Mouse (Mus musculus) liver, embryonic 12.5 days (tissue): ENCODE measurements around the gene Slc5a2. TPM values are rescaled to one million over a fixed set of nuclear protein-coding genes. Genes with fewer than 3 reads are reported as not detected.
A peak's percentile ranks its signal among the peaks of the same experiment; 100 is the strongest.

Experiments
- ATAC-seq: fragments of 200-750 bp; cut with Nextera tagmentation; 2 replicates; pipeline ENCODE4 v1.8.0; 2017; ENCODE audit warnings: moderate number of reproducible peaks, mild to moderate bottlenecking, moderate library complexity
- H3K27ac ChIP-seq: fragments of 300-500 bp; sonication (generic); 2 replicates; pipeline ENCODE4 v1.5.1; 2016; ENCODE audit warnings: mild to moderate bottlenecking
- H3K27me3 ChIP-seq: fragments of 300-500 bp; sonication (generic); replicated peaks from 2 replicates; pipeline ENCODE4 v1.6.1; 2016; ENCODE audit warnings: mild to moderate bottlenecking, moderate library complexity
- H3K36me3 ChIP-seq: fragments of 300-500 bp; sonication (generic); 2 replicates; pipeline ENCODE4 v1.6.1; 2016; ENCODE audit warnings: mild to moderate bottlenecking, moderate library complexity
- H3K4me1 ChIP-seq: fragments of 300-500 bp; sonication (generic); 2 replicates; pipeline ENCODE4 v1.6.1; 2016
- H3K4me2 ChIP-seq: fragments of 300-500 bp; sonication (generic); 2 replicates; pipeline ENCODE4 v1.6.1; 2016; ENCODE audit warnings: mild to moderate bottlenecking, moderate library complexity
- H3K4me3 ChIP-seq: fragments of 300-500 bp; sonication (generic); 2 replicates; pipeline ENCODE4 v1.5.1; 2016; ENCODE audit warnings: mild to moderate bottlenecking, moderate library complexity
- H3K9ac ChIP-seq: fragments of 300-500 bp; sonication (generic); 2 replicates; pipeline ENCODE4 v1.6.1; 2016; ENCODE audit warnings: mild to moderate bottlenecking, moderate library complexity
- H3K9me3 ChIP-seq: fragments of 300-500 bp; sonication (generic); replicated peaks from 2 replicates; pipeline ENCODE4 v1.6.1; 2016; ENCODE audit warnings: mild to moderate bottlenecking, moderate library complexity
- WGBS: fragments of 180-500 bp; shearing (Covaris S2); methylation state at CpG from one replicate; pipeline ENCODE4 v1.1.7; 2016; ENCODE audit not compliant: insufficient replicate concordance; 5-methylcytosine and 5-hydroxymethylcytosine counted together
- polyA plus RNA-seq: library from polyadenylated mRNA; unstranded; fragments of >200 nt; fragmentation: Nextera tagmentation; extraction: Ambion mirVana; gene quantifications from 2 replicates; pipeline ENCODE4 v1.2.1, GENCODE M21; 2016

Gene Slc5a2
- polyA plus RNA-seq, 1 experiment from 2014 or later = 2.1 TPM

- no peak for ATAC-seq
- H3K27me3 ChIP-seq = no peaks in the 10 kb centered on the region
- no peak overlapping the region for H3K4me2 ChIP-seq
- no peak overlapping the region for H3K4me3 ChIP-seq
- H3K4me1 ChIP-seq = peaks cover 33% of the 10 kb centered on the region
- peak overlapping the region; percentile 60; the same call in 1 of the 2 replicates for H3K9ac ChIP-seq
- H3K36me3 ChIP-seq = peaks cover 61% of the 10 kb centered on the region
- WGBS = 91% methylated on average over 27 of the region's 27 CpGs
- H3K9me3 ChIP-seq = no peaks in the 10 kb centered on the region
- 0 out of 2 replicates have a peak overlapping the region, but pooled peaks have one; percentile 1 for H3K27ac ChIP-seq
These were observed 25.2 kb upstream of the Slc5a2 start for GRCm38 (mm10) chr7:128240131-128240784.

GRCm38 (mm10) chr7:128242331-128242730, 23.1 kb upstream of the Slc5a2 start:
- WGBS = 89% methylated on average over 16 of the region's 16 CpGs
- no peak for ATAC-seq
- no peak overlapping the region for H3K27ac ChIP-seq
- H3K27me3 ChIP-seq = peaks cover 8% of the 10 kb centered on the region; the same call in 1 of the 2 replicates
- peaks cover 40% of the 10 kb centered on the region for H3K4me1 ChIP-seq
- no peak overlapping the region for H3K4me3 ChIP-seq
- no peaks in the 10 kb centered on the region for H3K9me3 ChIP-seq
- no peak overlapping the region for H3K9ac ChIP-seq
- H3K4me2 ChIP-seq = no peak overlapping the region
- peaks cover 54% of the 10 kb centered on the region for H3K36me3 ChIP-seq

GRCm38 (mm10) chr7:128243921-128244320, 21.5 kb upstream of the Slc5a2 start:
- Histone ChIP-seq H3K4me2 (no peak overlapping the region), H3K36me3 (peaks cover 54% of the 10 kb centered on the region), H3K27ac (no peak overlapping the region), H3K27me3 (peaks cover 15% of the 10 kb centered on the region; the same call in 1 of the 2 replicates), H3K9me3 (no peaks in the 10 kb centered on the region), H3K9ac (no peak overlapping the region), H3K4me3 (no peak overlapping the region), H3K4me1 (peaks cover 39% of the 10 kb centered on the region)
- 80% methylated on average over 10 of the region's 10 CpGs for WGBS
- no peak for ATAC-seq

GRCm38 (mm10) chr7:128244410-128245025, 20.9 kb upstream of the Slc5a2 start:
- Histone ChIP-seq H3K9ac (no peak overlapping the region), H3K9me3 (no peaks in the 10 kb centered on the region), H3K27me3 (peaks cover 18% of the 10 kb centered on the region; the same call in 1 of the 2 replicates), H3K4me3 (no peak overlapping the region), H3K4me1 (peaks cover 33% of the 10 kb centered on the region), H3K27ac (no peak overlapping the region), H3K36me3 (peaks cover 53% of the 10 kb centered on the region), H3K4me2 (no peak overlapping the region)
- 85% methylated on average over 18 of the region's 18 CpGs for WGBS
- no peak for ATAC-seq

DNA sequence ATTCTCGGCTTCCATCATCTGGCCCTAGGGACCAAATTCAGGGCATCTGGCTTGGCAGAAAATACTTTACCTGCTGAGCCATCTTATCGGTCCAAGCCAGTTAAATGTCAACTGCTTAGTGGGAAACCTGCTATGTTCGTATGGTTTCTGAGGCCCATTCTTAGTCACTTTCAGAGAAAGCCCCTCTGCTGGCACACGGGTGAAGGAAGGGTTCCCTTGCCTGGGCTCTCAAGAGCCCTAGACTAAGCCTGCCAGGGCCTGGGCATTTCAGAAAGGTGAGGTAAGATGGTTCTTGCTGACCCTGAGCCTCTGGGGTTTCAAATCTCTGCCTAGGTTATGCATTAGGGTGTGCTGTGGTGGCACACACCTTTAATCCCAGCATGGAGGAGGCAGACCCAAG, 19.9 kb upstream of the Slc5a2 start:
- Histone ChIP-seq H3K4me3 (no peak overlapping the region), H3K9me3 (no peaks in the 10 kb centered on the region), H3K27me3 (peaks cover 23% of the 10 kb centered on the region; the same call in 1 of the 2 replicates), H3K9ac (no peak overlapping the region), H3K36me3 (peaks cover 48% of the 10 kb centered on the region), H3K4me1 (peaks cover 30% of the 10 kb centered on the region), H3K4me2 (no peak overlapping the region), H3K27ac (no peak overlapping the region)
- no peak for ATAC-seq
- 82% methylated on average over 4 of the region's 4 CpGs for WGBS

DNA sequence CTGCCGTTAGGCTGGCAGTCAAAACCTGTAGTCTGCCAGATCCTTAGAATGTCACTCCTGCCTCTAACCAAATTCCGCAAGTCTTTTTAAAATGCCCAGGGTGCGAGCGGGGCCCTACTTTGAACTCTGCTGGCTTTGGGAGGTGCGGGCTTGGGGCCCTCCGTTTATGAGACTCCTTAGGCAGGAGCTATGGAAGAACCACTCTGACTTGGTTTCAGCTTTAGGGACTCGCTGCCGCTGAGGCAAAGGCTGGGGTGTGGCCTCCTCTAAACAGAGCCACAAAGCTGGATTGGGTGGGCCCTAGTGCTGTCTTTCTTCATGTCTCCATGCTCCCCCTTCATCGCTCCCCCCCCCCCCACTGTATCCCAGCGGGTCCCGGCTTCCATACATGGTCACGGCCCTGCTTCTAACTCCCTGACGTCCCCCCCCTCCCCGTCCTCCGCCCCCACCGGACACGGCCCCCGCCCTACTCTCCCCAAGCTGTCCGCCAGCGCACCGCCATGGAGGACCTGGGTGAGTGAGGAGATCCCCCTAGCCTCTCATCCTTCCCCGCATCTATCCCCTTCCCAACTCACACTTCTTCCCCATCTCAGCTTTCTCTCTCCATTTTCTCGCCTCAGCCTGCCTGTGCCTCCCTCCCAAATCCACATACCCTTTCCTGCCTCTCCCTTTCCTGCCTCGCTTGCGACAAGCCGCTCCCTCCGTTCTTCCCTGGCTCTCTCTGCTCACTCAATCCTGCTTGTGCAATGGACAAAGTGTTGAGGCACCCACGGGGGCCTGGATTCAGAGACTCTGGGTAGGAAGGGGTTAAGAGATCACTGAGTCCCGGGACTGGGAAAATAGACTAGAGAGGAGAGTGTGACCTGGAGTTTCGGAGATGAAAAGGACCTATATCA, 18.7 kb upstream of the Slc5a2 start, which contains the start of gene Tgfb1i1:
TSS of gene Tgfb1i1 (plus strand) at position 317 of the 896 bp plus-strand sequence.
- Histone ChIP-seq H3K27ac (peak within 1 kb of the TSS; percentile 63), H3K4me1 (peaks cover 26% of the 10 kb centered on the region), H3K27me3 (peaks cover 32% of the 10 kb centered on the region), H3K4me2 (peak within 1 kb of the TSS; percentile 78), H3K9me3 (no peaks in the 10 kb centered on the region), H3K36me3 (peaks cover 36% of the 10 kb centered on the region), H3K4me3 (peak within 1 kb of the TSS; percentile 59), H3K9ac (peak within 1 kb of the TSS; percentile 72)
- ATAC-seq = peak; percentile 58
- 9% methylated on average over 29 of the region's 30 CpGs for WGBS

DNA sequence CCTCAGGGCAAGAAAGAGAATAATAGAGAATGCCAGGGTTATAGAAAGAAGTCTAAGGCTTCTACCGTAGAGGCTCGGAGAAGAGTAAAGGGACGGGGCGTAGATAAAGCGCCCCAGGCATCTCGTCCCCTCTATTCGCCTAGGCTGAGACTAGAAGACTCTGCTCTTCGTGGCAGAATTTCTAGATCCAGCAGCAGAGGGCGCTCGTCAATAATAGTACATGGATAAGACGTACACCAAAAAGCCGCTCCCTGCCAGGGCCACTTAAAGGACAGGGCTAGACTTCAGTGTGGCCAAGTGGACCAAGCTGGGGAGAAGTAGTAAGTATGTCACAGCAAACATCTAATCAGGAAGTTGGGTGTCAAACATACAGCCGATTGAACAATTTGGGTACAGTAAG, 18.0 kb upstream of the Slc5a2 start:
- Histone ChIP-seq H3K4me1 (peaks cover 31% of the 10 kb centered on the region), H3K9me3 (no peaks in the 10 kb centered on the region), H3K9ac (peak overlapping the region; percentile 72), H3K36me3 (peaks cover 29% of the 10 kb centered on the region), H3K27ac (peak overlapping the region; percentile 63), H3K4me2 (peak overlapping the region; percentile 78), H3K4me3 (peak overlapping the region; percentile 59), H3K27me3 (peaks cover 39% of the 10 kb centered on the region)
- peak; percentile 84 for ATAC-seq
- 2% methylated on average over 13 of the region's 13 CpGs for WGBS

- no peak for ATAC-seq
- 78% methylated on average over 10 of the region's 10 CpGs for WGBS
- peaks cover 24% of the 10 kb centered on the region for H3K36me3 ChIP-seq
These were observed 17.1 kb upstream of the Slc5a2 start for GRCm38 (mm10) chr7:128248081-128249042.

GRCm38 (mm10) chr7:128249998-128250397, 15.5 kb upstream of the Slc5a2 start:
- Histone ChIP-seq H3K4me3 (no peak overlapping the region), H3K36me3 (peaks cover 15% of the 10 kb centered on the region), H3K4me2 (no peak overlapping the region), H3K9me3 (no peaks in the 10 kb centered on the region), H3K27me3 (peaks cover 58% of the 10 kb centered on the region), H3K9ac (no peak overlapping the region), H3K27ac (no peak overlapping the region), H3K4me1 (peaks cover 35% of the 10 kb centered on the region)
- no peak for ATAC-seq
- WGBS = 57% methylated on average over 5 of the region's 5 CpGs

More at GRCm38 (mm10) chr7:128248081-128249042, 17.1 kb upstream of the Slc5a2 start:
- no peak overlapping the region for H3K4me3 ChIP-seq
- H3K27ac ChIP-seq = no peak overlapping the region
- no peak overlapping the region for H3K9ac ChIP-seq
- peaks cover 35% of the 10 kb centered on the region for H3K4me1 ChIP-seq
- H3K9me3 ChIP-seq = no peaks in the 10 kb centered on the region
- peak overlapping the region; percentile 78 for H3K4me2 ChIP-seq
- H3K27me3 ChIP-seq = peaks cover 49% of the 10 kb centered on the region

GRCm38 (mm10) chr7:128251946-128252345, 13.5 kb upstream of the Slc5a2 start:
- Histone ChIP-seq H3K9me3 (no peaks in the 10 kb centered on the region), H3K9ac (no peak overlapping the region), H3K36me3 (peaks cover 12% of the 10 kb centered on the region; the same call in 1 of the 2 replicates), H3K27ac (no peak overlapping the region), H3K4me1 (peaks cover 24% of the 10 kb centered on the region), H3K4me2 (no peak overlapping the region), H3K4me3 (no peak overlapping the region), H3K27me3 (peaks cover 55% of the 10 kb centered on the region)
- no peak for ATAC-seq
- WGBS = 67% methylated on average over 12 of the region's 12 CpGs

DNA sequence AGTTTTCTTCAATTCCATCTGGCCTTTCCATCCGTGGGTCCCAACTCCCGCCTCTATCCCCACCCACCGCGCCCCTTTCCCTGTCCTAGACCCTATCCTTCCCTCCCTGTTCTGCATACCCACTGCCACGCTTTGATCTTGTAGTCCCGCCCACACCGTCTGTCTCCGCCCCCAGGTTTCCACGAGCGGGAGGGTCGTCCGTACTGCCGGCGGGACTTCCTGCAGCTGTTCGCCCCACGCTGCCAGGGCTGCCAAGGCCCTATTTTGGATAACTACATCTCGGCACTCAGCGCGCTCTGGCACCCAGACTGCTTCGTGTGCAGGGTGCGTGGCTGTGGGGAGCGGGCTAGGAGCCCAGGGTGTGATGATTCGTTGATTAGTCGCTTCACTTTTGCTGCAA, 12.8 kb upstream of the Slc5a2 start:
- H3K9me3 ChIP-seq = no peaks in the 10 kb centered on the region
- no peak overlapping the region for H3K27ac ChIP-seq
- H3K36me3 ChIP-seq = peaks cover 12% of the 10 kb centered on the region; the same call in 1 of the 2 replicates
- H3K9ac ChIP-seq = no peak overlapping the region
- H3K4me3 ChIP-seq = no peak overlapping the region
- WGBS = 27% methylated on average over 24 of the region's 24 CpGs
- peak overlapping the region; percentile 43 for H3K4me2 ChIP-seq
- ATAC-seq = no peak
- H3K27me3 ChIP-seq = peaks cover 62% of the 10 kb centered on the region
- peaks cover 18% of the 10 kb centered on the region for H3K4me1 ChIP-seq
